Mouse (Mus musculus) bone marrow, adult 2 months (tissue): ENCODE results near the gene Dlk1.

Experiments used
- CTCF ChIP-seq: fragments of 200-500 bp; IDR thresholded peaks from 2 replicates; pipeline ENCODE4 v1.5.1; 2011; ENCODE audit warnings: low read length, control low read depth; ENCODE audit not compliant: control insufficient read depth, insufficient read depth
- POLR2A ChIP-seq: fragments of 200-500 bp; IDR thresholded peaks from 2 replicates; pipeline ENCODE4 v1.6.1; 2011; ENCODE audit warnings: low read depth, mild to moderate bottlenecking, control low read depth, low read length, borderline replicate concordance; ENCODE audit not compliant: control insufficient read depth

DNA sequence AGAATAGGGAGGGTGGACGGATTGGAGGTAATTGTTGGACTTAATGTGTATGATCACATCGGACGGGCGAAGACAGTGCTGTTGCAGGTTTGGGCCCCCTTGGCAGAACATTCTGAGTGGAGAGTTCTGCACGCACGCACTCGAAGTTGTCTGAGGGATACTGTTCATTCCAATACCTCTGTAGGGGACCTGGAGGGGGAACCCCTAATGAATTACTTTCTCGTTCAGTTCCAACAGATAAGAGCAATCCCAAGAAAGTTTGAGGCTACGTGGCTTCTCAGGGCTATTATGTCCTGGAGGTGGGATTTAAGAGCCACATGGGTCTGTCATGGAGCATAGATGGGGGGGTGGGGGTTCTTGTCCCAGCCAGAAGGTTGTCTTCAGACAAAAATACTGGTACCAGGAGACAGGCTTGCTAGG, 21.6 kb downstream of the Dlk1 start:
- TF ChIP-seq CTCF = no peak
- no peak for TF ChIP-seq POLR2A
